In genomic region chr6:115493824-115494223, GRCm38 (mm10) we compare ENCODE assay signal across 16 mouse cellular contexts. TPM values are rescaled to one million over a fixed set of nuclear protein-coding genes. Genes with fewer than 3 reads are reported as not detected.
DNase-seq lines count a peak whose midpoint lies in the region; ATAC-seq and TF ChIP-seq lines count a peak whose summit lies in the region.
"Had no signal": no experiment of that assay in that cellular context is flagged by ENCODE, and none has a peak within 500 bp of the region (broad histone marks: within the 10 kb centered on the region; RNA-seq: fewer than 3 reads in every experiment).

No protein-coding gene starts in this region.

- no peak for TF ChIP-seq CTCF in gastrocnemius, adult 2 months (IDR thresholded peaks at IDR 0.05)
- no peak for TF ChIP-seq CTCF in lung, postnatal 0 days (IDR thresholded peaks at IDR 0.05)
- TF ChIP-seq CTCF in olfactory bulb, adult 2 months (IDR thresholded peaks at IDR 0.05; ENCODE audit: insufficient read depth, low read depth, low read length), result no peak

- H3K4me2 ChIP-seq in lung, embryonic 15.5 days, result no peak overlapping the region
- no peak overlapping the region for H3K4me2 ChIP-seq in lung, postnatal 0 days (replicated peaks; ENCODE audit: low read depth, low read length)
- H3K4me2 ChIP-seq in midbrain, embryonic 14.5 days (ENCODE audit: low read length), result no peak overlapping the region
- H3K4me2 ChIP-seq: embryonic facial prominence, embryonic 12.5 days; forebrain, embryonic 15.5 days; liver, embryonic 13.5 days had no signal

- H3K36me3 ChIP-seq in lung, embryonic 15.5 days, result no peaks in the 10 kb centered on the region
- H3K36me3 ChIP-seq in lung, postnatal 0 days (ENCODE audit: insufficient read depth, low read length), result no peaks in the 10 kb centered on the region
- H3K36me3 ChIP-seq in midbrain, embryonic 14.5 days (ENCODE audit: control insufficient read depth, insufficient read depth, low read length), result no peaks in the 10 kb centered on the region
- H3K36me3 ChIP-seq: embryonic facial prominence, embryonic 12.5 days; forebrain, embryonic 15.5 days; liver, embryonic 13.5 days had no signal

- intact Hi-C loops in gastrocnemius, adult 2 months (cut with DNase I), result no loop called here

- no peak for ATAC-seq in lung, embryonic 15.5 days (ENCODE audit: borderline replicate concordance, extremely low read depth, low FRiP score, low TSS enrichment)
- no peak for ATAC-seq in lung, postnatal 0 days
- no peak for ATAC-seq in midbrain, embryonic 14.5 days (ENCODE audit: low FRiP score, low TSS enrichment)
- ATAC-seq: hindbrain, embryonic 16.5 days; midbrain, embryonic 16.5 days had no signal

- H3K27me3 ChIP-seq in lung, embryonic 15.5 days, result no peaks in the 10 kb centered on the region
- no peaks in the 10 kb centered on the region for H3K27me3 ChIP-seq in lung, postnatal 0 days (replicated peaks; ENCODE audit: insufficient read depth, low read length)
- H3K27me3 ChIP-seq in midbrain, embryonic 14.5 days (ENCODE audit: control insufficient read depth, insufficient read depth, low read length), result no peaks in the 10 kb centered on the region
- H3K27me3 ChIP-seq: embryonic facial prominence, embryonic 12.5 days; forebrain, embryonic 15.5 days; liver, embryonic 13.5 days had no signal

- peaks cover 7% of the 10 kb centered on the region; the same call in 1 of the 2 replicates for H3K4me1 ChIP-seq in lung, embryonic 15.5 days
- H3K4me1 ChIP-seq in lung, postnatal 0 days (ENCODE audit: insufficient read depth, low read depth, low read length), result no peaks in the 10 kb centered on the region
- peaks cover 5% of the 10 kb centered on the region for H3K4me1 ChIP-seq in olfactory bulb, adult 2 months (ENCODE audit: control insufficient read depth, insufficient read depth, low read length)
- no peaks in the 10 kb centered on the region for H3K4me1 ChIP-seq in midbrain, embryonic 14.5 days (ENCODE audit: control insufficient read depth, insufficient read depth, low read length)
- H3K4me1 ChIP-seq: embryonic facial prominence, embryonic 12.5 days; liver, embryonic 13.5 days had no signal

- H3K27ac ChIP-seq in gastrocnemius, adult 2 months, result peak overlapping the region; percentile 67
- H3K27ac ChIP-seq in lung, embryonic 15.5 days, result peak overlapping the region; percentile 73
- no peak overlapping the region for H3K27ac ChIP-seq in lung, postnatal 0 days (ENCODE audit: low read length)
- peak overlapping the region; percentile 42 for H3K27ac ChIP-seq in olfactory bulb, adult 2 months (ENCODE audit: insufficient read depth, low read depth, low read length)
- H3K27ac ChIP-seq in midbrain, embryonic 14.5 days (replicated peaks; ENCODE audit: low read depth, low read length), result no peak overlapping the region
- H3K27ac ChIP-seq: embryonic facial prominence, embryonic 12.5 days; liver, embryonic 13.5 days had no signal

- TF ChIP-seq POLR2A in olfactory bulb, adult 2 months (IDR thresholded peaks at IDR 0.05; ENCODE audit: insufficient read depth, low read depth, low read length), result no peak

- no peak overlapping the region for H3K9ac ChIP-seq in lung, embryonic 15.5 days
- H3K9ac ChIP-seq in lung, postnatal 0 days (replicated peaks; ENCODE audit: low read depth), result no peak overlapping the region
- no peak overlapping the region for H3K9ac ChIP-seq in midbrain, embryonic 14.5 days (replicated peaks; ENCODE audit: low read length)
- H3K9ac ChIP-seq: embryonic facial prominence, embryonic 12.5 days; forebrain, embryonic 15.5 days; liver, embryonic 13.5 days had no signal

- DNase-seq in gastrocnemius, adult 2 months, result no peak
- no peak for DNase-seq in gastrocnemius, adult 8-10 months (ENCODE audit: low spot score in 2 of 2)
- no peak for DNase-seq in lung, postnatal 0 days (ENCODE audit: low spot score)
- DNase-seq in right cerebral cortex, adult 18-20 months, result no peak
- DNase-seq in midbrain, embryonic 14.5 days, result no peak
- DNase-seq: gastrocnemius, postnatal 36 days; kidney, adult 18-20 months; kidney, postnatal 14 days; liver, embryonic 13.5 days; thymus, adult 2 months had no signal

- TF ChIP-seq EP300 in lung, postnatal 0 days (IDR thresholded peaks at IDR 0.05), result no peak

- H3K9me3 ChIP-seq in lung, embryonic 15.5 days, result no peaks in the 10 kb centered on the region
- no peaks in the 10 kb centered on the region for H3K9me3 ChIP-seq in lung, postnatal 0 days (ENCODE audit: low read length)
- no peaks in the 10 kb centered on the region for H3K9me3 ChIP-seq in midbrain, embryonic 14.5 days (ENCODE audit: control insufficient read depth, low read length)
- H3K9me3 ChIP-seq: embryonic facial prominence, embryonic 12.5 days; forebrain, embryonic 15.5 days; liver, embryonic 13.5 days had no signal

- H3K4me3 ChIP-seq in gastrocnemius, adult 2 months, result no peak overlapping the region
- no peak overlapping the region for H3K4me3 ChIP-seq in lung, embryonic 15.5 days
- no peak overlapping the region for H3K4me3 ChIP-seq in lung, postnatal 0 days (ENCODE audit: low read depth, low read length)
- H3K4me3 ChIP-seq in olfactory bulb, adult 2 months (ENCODE audit: insufficient read depth, low read depth, low read length), result no peak overlapping the region
- H3K4me3 ChIP-seq in midbrain, embryonic 14.5 days (replicated peaks; ENCODE audit: low read depth, low read length), result no peak overlapping the region
- H3K4me3 ChIP-seq: embryonic facial prominence, embryonic 12.5 days; forebrain, embryonic 15.5 days; liver, embryonic 13.5 days had no signal

RNA-seq across cellular contexts. Expression of gene Tsen2, which starts 50.6 kb away (rescaled TPM):
- 1 to 10 TPM; 5.8 to 8.2 TPM for total RNA-seq in gastrocnemius, adult 2 months (2021)
- total RNA-seq in gastrocnemius, adult 8-10 months (2022), result 1 to 10 TPM; 5.0 to 6.2 (median 5.6) TPM
- 27.9 and 29.1 TPM in 2 replicates for polyA plus RNA-seq in lung, embryonic 15.5 days (2015; fragmentation: Nextera tagmentation; extraction: Ambion mirVana)
- 8.7 and 9.6 TPM in 2 replicates for polyA plus RNA-seq in lung, postnatal 0 days (2015; fragmentation: Nextera tagmentation; extraction: Ambion mirVana)
- not detected in 2 replicates for polyA plus RNA-seq in olfactory bulb, adult 2 months (2012; ENCODE audit: insufficient read depth, insufficient read length, low replicate concordance, missing spikeins)
- 31.6 and 34.4 TPM in 2 replicates for polyA plus RNA-seq in midbrain, embryonic 14.5 days (2014; fragmentation: Nextera tagmentation; extraction: Ambion mirVana)

Comparison
In these comparisons a context has a peak if more than half of its experiments do, and no peak if none do; other contexts are left out.
1. H3K27ac ChIP-seq: peak in gastrocnemius, adult 2 months (single experiment), lung, embryonic 15.5 days (single experiment) and olfactory bulb, adult 2 months (single experiment); none in lung, postnatal 0 days (single experiment) and midbrain, embryonic 14.5 days (single experiment).